Mouse (Mus musculus) small intestine, adult 2 months (tissue): Measurements from ENCODE around the gene Hist1h4a.

Source experiments
- CTCF ChIP-seq: fragments of 200-500 bp; IDR thresholded peaks from 2 replicates; pipeline ENCODE4 v1.5.1; 2012; ENCODE audit warnings: low read depth, mild to moderate bottlenecking, control low read depth, inconsistent platforms, low read length, moderate library complexity, mixed read lengths; ENCODE audit not compliant: insufficient replicate concordance, insufficient read length; ENCODE audit errors: extremely low read depth
- POLR2A ChIP-seq: fragments of 200-500 bp; IDR thresholded peaks from 2 replicates; pipeline ENCODE4 v1.6.1; 2012; ENCODE audit warnings: low read depth, mild to moderate bottlenecking, control low read depth, inconsistent platforms, low read length, moderate library complexity

GRCm38 (mm10) chr13:23747892-23748288 is 13.1 kb downstream of the Hist1h4a start:
- TF ChIP-seq POLR2A: no peak
- TF ChIP-seq CTCF: no peak
